Mouse (Mus musculus): ENCODE data around the gene Slc22a15. TPM values are rescaled to one million over a fixed set of nuclear protein-coding genes. Genes with fewer than 3 reads are reported as not detected.

Gene Slc22a15
- polyA plus RNA-seq, 1 experiment from 2014 or later = 6.0 TPM

DNA sequence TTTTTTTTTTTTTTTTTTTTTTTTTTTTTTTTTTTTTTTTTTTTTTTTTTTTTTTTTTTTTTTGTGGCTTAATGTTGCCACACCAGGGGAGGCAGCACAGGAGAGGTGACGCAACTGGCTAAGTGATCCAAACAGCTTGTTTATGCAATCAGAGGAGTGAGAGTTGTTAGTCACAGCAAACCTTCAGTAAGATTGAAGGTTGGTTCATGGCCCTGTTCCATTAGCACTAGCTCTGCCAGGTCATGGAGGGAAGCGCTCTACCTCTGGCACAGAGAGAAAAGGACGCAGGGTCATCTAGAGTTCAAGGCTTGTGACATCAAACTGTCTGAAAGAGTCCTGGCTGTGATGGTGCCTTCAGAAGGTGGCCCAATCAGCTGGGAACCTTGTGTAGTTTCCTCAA lies 24.3 kb upstream of the Slc22a15 start:
- Histone ChIP-seq H3K27me3 (replicated peaks; ENCODE audit: control insufficient read depth, insufficient read depth, low read length) (no peaks in the 10 kb centered on the region), H3K4me2 (ENCODE audit: low read length) (no peak overlapping the region), H3K36me3 (ENCODE audit: control insufficient read depth, insufficient read depth, low read length) (no peaks in the 10 kb centered on the region), H3K9me3 (ENCODE audit: control insufficient read depth, low read length) (no peaks in the 10 kb centered on the region), H3K4me3 (ENCODE audit: low read depth, low read length) (no peak overlapping the region), H3K27ac (ENCODE audit: low read depth) (no peak overlapping the region), H3K4me1 (replicated peaks; ENCODE audit: control insufficient read depth, insufficient read depth, low read length) (no peaks in the 10 kb centered on the region), H3K9ac (ENCODE audit: low read length) (no peak overlapping the region)
- no peak for DNase-seq (ENCODE audit: low spot score)
- 51% methylated on average over 3 of the region's 3 CpGs for WGBS
- no peak for ATAC-seq (replicated peaks; ENCODE audit: low FRiP score, low TSS enrichment, low read depth)

DNA sequence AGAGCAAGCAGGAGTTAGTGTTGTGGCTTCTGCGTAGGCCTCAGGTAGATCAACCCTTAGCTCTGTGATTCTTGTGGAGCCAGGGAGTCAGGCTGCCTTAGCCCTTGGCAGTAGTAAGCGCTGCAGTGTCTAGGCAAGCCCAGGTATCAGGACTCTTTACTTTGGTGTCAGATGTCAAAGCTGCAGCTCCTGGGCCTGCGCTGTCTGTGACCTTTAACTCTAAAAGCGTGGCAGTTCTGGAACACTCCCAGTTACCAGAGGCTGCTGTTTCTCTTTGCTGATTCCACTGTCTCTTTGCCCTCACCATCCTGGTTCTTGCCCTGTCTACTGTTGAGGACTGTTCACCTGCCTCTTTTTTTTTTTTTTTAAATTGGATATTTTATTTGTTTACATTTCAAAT lies 23.0 kb upstream of the Slc22a15 start:
- Histone ChIP-seq H3K4me3 (ENCODE audit: low read depth, low read length) (no peak overlapping the region), H3K27me3 (replicated peaks; ENCODE audit: control insufficient read depth, insufficient read depth, low read length) (no peaks in the 10 kb centered on the region), H3K4me2 (ENCODE audit: low read length) (no peak overlapping the region), H3K9ac (ENCODE audit: low read length) (no peak overlapping the region), H3K9me3 (ENCODE audit: control insufficient read depth, low read length) (no peaks in the 10 kb centered on the region), H3K36me3 (ENCODE audit: control insufficient read depth, insufficient read depth, low read length) (no peaks in the 10 kb centered on the region), H3K27ac (ENCODE audit: low read depth) (no peak overlapping the region), H3K4me1 (replicated peaks; ENCODE audit: control insufficient read depth, insufficient read depth, low read length) (no peaks in the 10 kb centered on the region)
- no peak for DNase-seq (ENCODE audit: low spot score)
- 53% methylated on average over 4 of the region's 4 CpGs for WGBS
- ATAC-seq (replicated peaks; ENCODE audit: low FRiP score, low TSS enrichment, low read depth) = no peak

DNA sequence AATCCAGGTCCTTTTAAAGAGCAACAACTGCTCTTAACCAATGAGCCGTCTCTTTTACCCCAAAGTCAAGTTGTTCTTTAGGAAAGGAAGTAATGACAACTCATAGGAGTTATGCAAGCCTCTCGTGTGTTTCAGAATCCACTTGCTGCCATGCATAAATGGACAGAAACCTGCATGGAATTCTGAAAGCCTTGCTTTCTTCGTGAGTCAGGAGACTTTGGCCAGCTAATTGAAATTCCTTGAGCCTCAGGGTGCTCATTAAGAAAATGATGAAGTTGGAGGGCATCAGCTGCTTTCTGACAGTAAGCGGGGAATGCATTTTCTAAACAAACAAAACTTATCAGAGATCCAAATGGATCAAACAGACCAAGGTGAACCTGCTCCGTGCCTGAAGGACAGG lies 21.0 kb upstream of the Slc22a15 start:
- Histone ChIP-seq H3K4me2 (ENCODE audit: low read length) (no peak overlapping the region), H3K9ac (ENCODE audit: low read length) (no peak overlapping the region), H3K27me3 (replicated peaks; ENCODE audit: control insufficient read depth, insufficient read depth, low read length) (no peaks in the 10 kb centered on the region), H3K9me3 (ENCODE audit: control insufficient read depth, low read length) (no peaks in the 10 kb centered on the region), H3K27ac (ENCODE audit: low read depth) (no peak overlapping the region), H3K4me3 (ENCODE audit: low read depth, low read length) (no peak overlapping the region), H3K36me3 (ENCODE audit: control insufficient read depth, insufficient read depth, low read length) (no peaks in the 10 kb centered on the region), H3K4me1 (replicated peaks; ENCODE audit: control insufficient read depth, insufficient read depth, low read length) (no peaks in the 10 kb centered on the region)
- no peak for ATAC-seq (replicated peaks; ENCODE audit: low FRiP score, low TSS enrichment, low read depth)
- WGBS = 76% methylated on average over 5 of the region's 5 CpGs
- no peak for DNase-seq (ENCODE audit: low spot score)

- Histone ChIP-seq H3K36me3 (ENCODE audit: control insufficient read depth, insufficient read depth, low read length) (no peaks in the 10 kb centered on the region), H3K27ac (ENCODE audit: low read depth) (no peak overlapping the region), H3K9me3 (ENCODE audit: control insufficient read depth, low read length) (no peaks in the 10 kb centered on the region), H3K27me3 (replicated peaks; ENCODE audit: control insufficient read depth, insufficient read depth, low read length) (no peaks in the 10 kb centered on the region), H3K4me1 (replicated peaks; ENCODE audit: control insufficient read depth, insufficient read depth, low read length) (no peaks in the 10 kb centered on the region), H3K4me2 (ENCODE audit: low read length) (no peak overlapping the region), H3K4me3 (ENCODE audit: low read depth, low read length) (no peak overlapping the region), H3K9ac (ENCODE audit: low read length) (no peak overlapping the region)
- WGBS = 65% methylated on average over 4 of the region's 4 CpGs
- DNase-seq (ENCODE audit: low spot score) = no peak
- ATAC-seq (replicated peaks; ENCODE audit: low FRiP score, low TSS enrichment, low read depth) = no peak
Measured at GRCm38 (mm10) chr3:101940418-101940817, 16.2 kb upstream of the Slc22a15 start.

DNA sequence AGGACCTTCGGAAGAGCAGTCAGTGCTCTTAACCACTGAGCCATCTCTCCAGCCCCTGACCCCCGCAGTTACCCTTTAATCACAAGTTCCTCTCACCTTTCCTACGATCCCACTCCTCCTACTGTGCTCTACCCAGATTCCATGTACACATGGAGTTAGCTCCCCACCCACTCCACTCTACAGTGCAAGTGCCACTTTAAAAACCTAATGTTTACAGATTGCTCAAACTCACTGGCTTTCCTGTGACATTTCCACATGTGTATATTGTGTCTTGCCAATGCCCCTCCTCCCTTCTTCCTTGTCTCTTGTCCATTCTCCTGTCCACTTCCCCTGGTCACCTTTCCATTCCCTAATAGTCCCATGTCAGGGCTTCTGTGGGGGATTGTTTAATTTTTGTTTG lies 15.6 kb upstream of the Slc22a15 start:
- H3K36me3 ChIP-seq (ENCODE audit: control insufficient read depth, insufficient read depth, low read length) = no peaks in the 10 kb centered on the region
- ATAC-seq (replicated peaks; ENCODE audit: low FRiP score, low TSS enrichment, low read depth) (no peak), DNase-seq (ENCODE audit: low spot score) (no peak)
- no peak overlapping the region for H3K4me3 ChIP-seq (ENCODE audit: low read depth, low read length)
- H3K9ac ChIP-seq (ENCODE audit: low read length) = no peak overlapping the region
- no peaks in the 10 kb centered on the region for H3K27me3 ChIP-seq (replicated peaks; ENCODE audit: control insufficient read depth, insufficient read depth, low read length)
- no peak overlapping the region for H3K27ac ChIP-seq (ENCODE audit: low read depth)
- no peaks in the 10 kb centered on the region for H3K9me3 ChIP-seq (ENCODE audit: control insufficient read depth, low read length)
- WGBS = 87% methylated on average over 3 of the region's 3 CpGs
- H3K4me1 ChIP-seq (replicated peaks; ENCODE audit: control insufficient read depth, insufficient read depth, low read length) = no peaks in the 10 kb centered on the region
- no peak overlapping the region for H3K4me2 ChIP-seq (ENCODE audit: low read length)

DNA sequence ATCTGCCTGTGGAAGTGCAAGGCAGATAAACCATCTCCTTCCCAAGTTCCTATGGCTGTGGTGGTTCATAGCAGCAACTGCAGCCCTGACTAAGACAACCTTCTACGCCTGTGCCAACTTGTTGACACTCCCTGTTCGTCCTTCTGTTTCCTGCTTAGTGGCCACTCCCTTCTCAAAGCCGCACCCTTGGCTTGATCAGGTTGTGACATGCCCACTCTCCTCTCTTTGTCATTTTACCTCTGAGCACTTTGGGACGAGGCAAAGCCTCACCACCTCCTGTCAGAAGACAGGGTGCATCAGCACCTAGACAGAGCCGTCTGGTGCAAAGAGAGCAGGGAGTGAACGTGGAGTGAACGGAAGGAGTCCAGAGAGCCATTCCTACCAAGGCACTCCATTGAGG lies 14.9 kb upstream of the Slc22a15 start:
- ATAC-seq (replicated peaks; ENCODE audit: low FRiP score, low TSS enrichment, low read depth) (no peak; the same call in 1 of the 2 replicates), DNase-seq (ENCODE audit: low spot score) (peak; percentile 55)
- Histone ChIP-seq H3K4me3 (ENCODE audit: low read depth, low read length) (no peak overlapping the region), H3K36me3 (ENCODE audit: control insufficient read depth, insufficient read depth, low read length) (no peaks in the 10 kb centered on the region), H3K27ac (ENCODE audit: low read depth) (no peak overlapping the region), H3K27me3 (replicated peaks; ENCODE audit: control insufficient read depth, insufficient read depth, low read length) (no peaks in the 10 kb centered on the region), H3K4me2 (ENCODE audit: low read length) (no peak overlapping the region), H3K4me1 (replicated peaks; ENCODE audit: control insufficient read depth, insufficient read depth, low read length) (no peaks in the 10 kb centered on the region), H3K9ac (ENCODE audit: low read length) (no peak overlapping the region), H3K9me3 (ENCODE audit: control insufficient read depth, low read length) (no peaks in the 10 kb centered on the region)
- 62% methylated on average over 7 of the region's 7 CpGs for WGBS

- H3K4me3 ChIP-seq (ENCODE audit: low read depth, low read length) = no peak overlapping the region
- H3K9ac ChIP-seq (ENCODE audit: low read length) = no peak overlapping the region
- DNase-seq (ENCODE audit: low spot score) (no peak), ATAC-seq (replicated peaks; ENCODE audit: low FRiP score, low TSS enrichment, low read depth) (no peak)
- H3K9me3 ChIP-seq (ENCODE audit: control insufficient read depth, low read length) = no peaks in the 10 kb centered on the region
- no peaks in the 10 kb centered on the region for H3K36me3 ChIP-seq (ENCODE audit: control insufficient read depth, insufficient read depth, low read length)
- no peak overlapping the region for H3K27ac ChIP-seq (ENCODE audit: low read depth)
- 74% methylated on average over 3 of the region's 3 CpGs for WGBS
- no peak overlapping the region for H3K4me2 ChIP-seq (ENCODE audit: low read length)
- H3K4me1 ChIP-seq (replicated peaks; ENCODE audit: control insufficient read depth, insufficient read depth, low read length) = no peaks in the 10 kb centered on the region
- H3K27me3 ChIP-seq (replicated peaks; ENCODE audit: control insufficient read depth, insufficient read depth, low read length) = no peaks in the 10 kb centered on the region
Measured at GRCm38 (mm10) chr3:101936369-101936768, 12.1 kb upstream of the Slc22a15 start.

- DNase-seq (ENCODE audit: low spot score) = no peak
- Histone ChIP-seq H3K4me3 (ENCODE audit: low read depth, low read length) (no peak overlapping the region), H3K9ac (ENCODE audit: low read length) (no peak overlapping the region), H3K4me1 (replicated peaks; ENCODE audit: control insufficient read depth, insufficient read depth, low read length) (no peaks in the 10 kb centered on the region), H3K4me2 (ENCODE audit: low read length) (no peak overlapping the region), H3K27ac (ENCODE audit: low read depth) (no peak overlapping the region), H3K27me3 (replicated peaks; ENCODE audit: control insufficient read depth, insufficient read depth, low read length) (no peaks in the 10 kb centered on the region), H3K36me3 (ENCODE audit: control insufficient read depth, insufficient read depth, low read length) (no peaks in the 10 kb centered on the region), H3K9me3 (ENCODE audit: control insufficient read depth, low read length) (no peaks in the 10 kb centered on the region)
- 93% methylated on average over 2 of the region's 2 CpGs for WGBS
- ATAC-seq (replicated peaks; ENCODE audit: low FRiP score, low TSS enrichment, low read depth) = no peak
Measured at GRCm38 (mm10) chr3:101933820-101934219, 9.6 kb upstream of the Slc22a15 start.

- Histone ChIP-seq H3K27me3 (replicated peaks; ENCODE audit: control insufficient read depth, insufficient read depth, low read length) (no peaks in the 10 kb centered on the region), H3K4me1 (replicated peaks; ENCODE audit: control insufficient read depth, insufficient read depth, low read length) (peaks cover 3% of the 10 kb centered on the region; the same call in 1 of the 2 replicates), H3K4me3 (ENCODE audit: low read depth, low read length) (no peak overlapping the region), H3K36me3 (ENCODE audit: control insufficient read depth, insufficient read depth, low read length) (no peaks in the 10 kb centered on the region), H3K9me3 (ENCODE audit: control insufficient read depth, low read length) (no peaks in the 10 kb centered on the region), H3K9ac (ENCODE audit: low read length) (no peak overlapping the region), H3K27ac (ENCODE audit: low read depth) (no peak overlapping the region), H3K4me2 (ENCODE audit: low read length) (no peak overlapping the region)
- ATAC-seq (replicated peaks; ENCODE audit: low FRiP score, low TSS enrichment, low read depth) (no peak), DNase-seq (ENCODE audit: low spot score) (no peak)
- 50% methylated on average over 4 of the region's 4 CpGs for WGBS
Measured at GRCm38 (mm10) chr3:101929105-101929876, 5.0 kb upstream of the Slc22a15 start.

Data from intestine, embryonic 14.5 days (tissue).